Mouse (Mus musculus) cerebellum, adult 11 months (tissue): ENCODE measurements around the gene Elobl.

Experiments used
- DNase-seq: peaks from one replicate; pipeline ENCODE4 v3.0.0; 2022

Elobl gene

GRCm38 (mm10) chr11:88981337-88981736 lies 14.6 kb upstream of the Elobl start:
- no peak for DNase-seq

GRCm38 (mm10) chr11:88977188-88977587 lies 10.5 kb upstream of the Elobl start:
- no peak for DNase-seq

- DNase-seq, result no peak
Observed at GRCm38 (mm10) chr11:88976320-88976719, 9.6 kb upstream of the Elobl start.

GRCm38 (mm10) chr11:88973776-88974701 lies 7.3 kb upstream of the Elobl start:
- peak; percentile 92 for DNase-seq

- no peak for DNase-seq
Observed at GRCm38 (mm10) chr11:88970202-88970732, 3.5 kb upstream of the Elobl start, which contains the start of gene Coil. Gene Coil (plus strand): TSS chr11:88970252.

GRCm38 (mm10) chr11:88958851-88959250 lies 7.9 kb downstream of the Elobl start:
- no peak for DNase-seq

GRCm38 (mm10) chr11:88955217-88955969 lies 11.3 kb downstream of the Elobl start, which contains the start of gene Scpep1:
Gene Scpep1 (minus strand): TSS chr11:88955465.
- DNase-seq, result peak; percentile 96

- DNase-seq, result no peak
Observed at GRCm38 (mm10) chr11:88954803-88955202, 11.9 kb downstream of the Elobl start.

- DNase-seq, result no peak
Observed at GRCm38 (mm10) chr11:88953582-88953981, 13.1 kb downstream of the Elobl start.

- DNase-seq, result no peak
Observed at GRCm38 (mm10) chr11:88952117-88952516, 14.6 kb downstream of the Elobl start.

GRCm38 (mm10) chr11:88951576-88951975 lies 15.2 kb downstream of the Elobl start:
- no peak for DNase-seq

- no peak for DNase-seq
Observed at GRCm38 (mm10) chr11:88950640-88951250, 16.0 kb downstream of the Elobl start.

- no peak for DNase-seq
Observed at GRCm38 (mm10) chr11:88949802-88950639, 16.7 kb downstream of the Elobl start.

GRCm38 (mm10) chr11:88948896-88949295 lies 17.8 kb downstream of the Elobl start:
- no peak for DNase-seq

GRCm38 (mm10) chr11:88945971-88946585 lies 20.7 kb downstream of the Elobl start:
- DNase-seq, result peak; percentile 59

GRCm38 (mm10) chr11:88941489-88941888 lies 25.2 kb downstream of the Elobl start:
- no peak for DNase-seq

- no peak for DNase-seq
Observed at GRCm38 (mm10) chr11:88939634-88940033, 27.1 kb downstream of the Elobl start.

GRCm38 (mm10) chr11:88938770-88939169 lies 28.0 kb downstream of the Elobl start:
- DNase-seq, result no peak

- no peak for DNase-seq
Observed at GRCm38 (mm10) chr11:88937886-88938285, 28.8 kb downstream of the Elobl start.

GRCm38 (mm10) chr11:88934089-88935000 lies 32.4 kb downstream of the Elobl start:
- no peak for DNase-seq
